In genomic region chr3:116100850-116101249, GRCm38 (mm10) we compare ENCODE assay signal across 25 mouse cellular contexts. TPM values are rescaled to one million over a fixed set of nuclear protein-coding genes. Genes with fewer than 3 reads are reported as not detected.
A peak's percentile ranks its signal among the peaks of the same experiment; 100 is the strongest.
DNase-seq lines count a peak whose midpoint lies in the region; ATAC-seq lines count a peak whose summit lies in the region.
"Had no signal": no experiment of that assay in that cellular context is flagged by ENCODE, and none has a peak within 500 bp of the region (broad histone marks: within the 10 kb centered on the region; RNA-seq: fewer than 3 reads in every experiment).

No protein-coding gene starts in this region.

- H3K4me1 ChIP-seq in forebrain, embryonic 15.5 days, result peaks cover 14% of the 10 kb centered on the region
- 0 out of 2 replicates have a peak, but pooled peaks cover 3% of the 10 kb centered on the region for H3K4me1 ChIP-seq in forebrain, embryonic 11.5 days (replicated peaks; ENCODE audit: control insufficient read depth, insufficient read depth, low read length)
- peaks cover 7% of the 10 kb centered on the region; the same call in 1 of the 2 replicates for H3K4me1 ChIP-seq in midbrain, embryonic 11.5 days (ENCODE audit: control insufficient read depth, insufficient read depth, low read length)
- H3K4me1 ChIP-seq in midbrain, embryonic 10.5 days, result peaks cover 18% of the 10 kb centered on the region

- no peaks in the 10 kb centered on the region for H3K36me3 ChIP-seq in forebrain, embryonic 15.5 days
- no peaks in the 10 kb centered on the region for H3K36me3 ChIP-seq in forebrain, embryonic 11.5 days (ENCODE audit: control insufficient read depth, insufficient read depth, low read length)
- no peaks in the 10 kb centered on the region for H3K36me3 ChIP-seq in midbrain, embryonic 11.5 days (ENCODE audit: control insufficient read depth, insufficient read depth, low read length)
- no peaks in the 10 kb centered on the region for H3K36me3 ChIP-seq in midbrain, embryonic 10.5 days
- H3K36me3 ChIP-seq: embryonic facial prominence, embryonic 10.5 days; embryonic facial prominence, embryonic 13.5 days; hindbrain, embryonic 12.5 days; hindbrain, embryonic 15.5 days had no signal

- 0 out of 2 replicates have a peak, but pooled peaks have one; percentile 49 for ATAC-seq in forebrain, embryonic 15.5 days (replicated peaks)
- no peak for ATAC-seq in forebrain, embryonic 11.5 days (replicated peaks; ENCODE audit: low FRiP score)
- no peak for ATAC-seq in midbrain, embryonic 11.5 days (ENCODE audit: low FRiP score)
- ATAC-seq: CD4-positive, CD25-positive, alpha-beta regulatory T cell, adult 4 months; intestine, postnatal 0 days had no signal

- WGBS in forebrain, embryonic 15.5 days, result 71% methylated on average over 1 of the region's 1 CpGs
- WGBS in forebrain, embryonic 11.5 days, result 89% methylated on average over 1 of the region's 1 CpGs
- 88% methylated on average over 1 of the region's 1 CpGs for WGBS in midbrain, embryonic 11.5 days
- WGBS in midbrain, embryonic 10.5 days, result 88% methylated on average over 1 of the region's 1 CpGs

- no peak for DNase-seq in forebrain, embryonic 11.5 days (ENCODE audit: low spot score)
- peak; percentile 47 for DNase-seq in midbrain, embryonic 11.5 days (ENCODE audit: low spot score, missing footprints)
- DNase-seq in midbrain, embryonic 10.5 days (ENCODE audit: low spot score), result no peak
- peak; percentile 60 for DNase-seq in brain, embryonic 18.5 days (ENCODE audit: low read depth, low spot score)
- peak; percentile 68 for DNase-seq in telencephalon, adult 2 months (ENCODE audit: low read depth, low spot score)
- DNase-seq in gastrocnemius, postnatal 4 days (ENCODE audit: low spot score in 2 of 2), result no peak
- DNase-seq in layer of hippocampus, postnatal 25 days (ENCODE audit: extremely low spot score in 1 of 2, low spot score in 1 of 2), result no peak
- DNase-seq: adrenal gland, adult 2 months; adrenal gland, postnatal 14 days; cerebellum, adult 11 months; cerebellum, adult 2 months; cerebellum, adult 9-11 months; cerebellum, postnatal 25 days; gastrocnemius, postnatal 10 days; gastrocnemius, postnatal 36 days had no signal

- no peaks in the 10 kb centered on the region for H3K27me3 ChIP-seq in forebrain, embryonic 15.5 days
- H3K27me3 ChIP-seq in forebrain, embryonic 11.5 days (ENCODE audit: control insufficient read depth, insufficient read depth, low read length), result no peaks in the 10 kb centered on the region
- no peaks in the 10 kb centered on the region for H3K27me3 ChIP-seq in midbrain, embryonic 11.5 days (ENCODE audit: control insufficient read depth, insufficient read depth, low read length)
- H3K27me3 ChIP-seq in midbrain, embryonic 10.5 days (ENCODE audit: low read depth, poor library complexity, severe bottlenecking), result no peaks in the 10 kb centered on the region
- H3K27me3 ChIP-seq: embryonic facial prominence, embryonic 13.5 days; hindbrain, embryonic 12.5 days; hindbrain, embryonic 15.5 days had no signal

- H3K9me3 ChIP-seq in forebrain, embryonic 15.5 days, result no peaks in the 10 kb centered on the region
- H3K9me3 ChIP-seq in forebrain, embryonic 11.5 days (ENCODE audit: control insufficient read depth, low read length), result no peaks in the 10 kb centered on the region
- H3K9me3 ChIP-seq in midbrain, embryonic 11.5 days (ENCODE audit: control insufficient read depth, low read length), result no peaks in the 10 kb centered on the region
- no peaks in the 10 kb centered on the region for H3K9me3 ChIP-seq in midbrain, embryonic 10.5 days (replicated peaks)
- H3K9me3 ChIP-seq: embryonic facial prominence, embryonic 10.5 days; embryonic facial prominence, embryonic 13.5 days; hindbrain, embryonic 12.5 days; hindbrain, embryonic 15.5 days had no signal

- H3K27ac ChIP-seq in forebrain, embryonic 15.5 days (replicated peaks), result no peak overlapping the region
- H3K27ac ChIP-seq in forebrain, embryonic 11.5 days (ENCODE audit: low read depth, low read length), result no peak overlapping the region
- H3K27ac ChIP-seq in midbrain, embryonic 11.5 days (ENCODE audit: low read depth, low read length), result no peak overlapping the region
- no peak overlapping the region for H3K27ac ChIP-seq in midbrain, embryonic 10.5 days (replicated peaks)
- H3K27ac ChIP-seq: embryonic facial prominence, embryonic 10.5 days; embryonic facial prominence, embryonic 13.5 days; hindbrain, embryonic 12.5 days; hindbrain, embryonic 15.5 days had no signal

- no peak overlapping the region for H3K4me3 ChIP-seq in forebrain, embryonic 15.5 days
- no peak overlapping the region for H3K4me3 ChIP-seq in forebrain, embryonic 11.5 days (ENCODE audit: low read depth, low read length)
- no peak overlapping the region for H3K4me3 ChIP-seq in midbrain, embryonic 11.5 days (ENCODE audit: low read depth, low read length)
- no peak overlapping the region for H3K4me3 ChIP-seq in midbrain, embryonic 10.5 days
- H3K4me3 ChIP-seq: embryonic facial prominence, embryonic 10.5 days; embryonic facial prominence, embryonic 13.5 days; erythroblast, embryonic 14.5 days; hindbrain, embryonic 12.5 days; hindbrain, embryonic 15.5 days had no signal

- H3K4me2 ChIP-seq in forebrain, embryonic 15.5 days (replicated peaks), result no peak overlapping the region
- no peak overlapping the region for H3K4me2 ChIP-seq in forebrain, embryonic 11.5 days (ENCODE audit: low read depth, low read length, severe bottlenecking)
- H3K4me2 ChIP-seq in midbrain, embryonic 11.5 days, result no peak overlapping the region
- H3K4me2 ChIP-seq: embryonic facial prominence, embryonic 13.5 days; heart, embryonic 11.5 days; hindbrain, embryonic 12.5 days; hindbrain, embryonic 15.5 days had no signal

- H3K9ac ChIP-seq in forebrain, embryonic 15.5 days (replicated peaks), result no peak overlapping the region
- H3K9ac ChIP-seq in forebrain, embryonic 11.5 days (ENCODE audit: low read length), result no peak overlapping the region
- no peak overlapping the region for H3K9ac ChIP-seq in midbrain, embryonic 11.5 days (ENCODE audit: low read length)
- H3K9ac ChIP-seq: embryonic facial prominence, embryonic 13.5 days; hindbrain, embryonic 12.5 days; hindbrain, embryonic 15.5 days had no signal

RNA-seq across cellular contexts. Expression of gene Vcam1, which starts 28.6 kb away (rescaled TPM):
- polyA plus RNA-seq in forebrain, embryonic 15.5 days (2015; fragmentation: Nextera tagmentation; extraction: Ambion mirVana), result 26.2 and 29.2 TPM in 2 replicates
- 36.5 and 39.5 TPM in 2 replicates for polyA plus RNA-seq in forebrain, embryonic 11.5 days (2014; fragmentation: Nextera tagmentation; extraction: Ambion mirVana)
- 54.2 and 62.9 TPM in 2 replicates for polyA plus RNA-seq in midbrain, embryonic 11.5 days (2014; fragmentation: Nextera tagmentation; extraction: Ambion mirVana)
- 30.2 and 47.0 TPM in 2 replicates for polyA plus RNA-seq in midbrain, embryonic 10.5 days (2016; fragmentation: Nextera tagmentation; extraction: Ambion mirVana)
- total RNA-seq in gastrocnemius, postnatal 4 days (2021), result 10 to 100 TPM; 20.4 to 21.9 TPM
- total RNA-seq in layer of hippocampus, postnatal 25 days (2021), result 10 to 100 TPM; 21.8 to 26.7 TPM
- total RNA-seq: MEL had no signal

Comparison
In these comparisons a context has a peak if more than half of its experiments do, and no peak if none do; other contexts are left out.
1. DNase-seq: peak in midbrain, embryonic 11.5 days (single experiment), brain, embryonic 18.5 days (single experiment) and telencephalon, adult 2 months (single experiment); none in forebrain, embryonic 11.5 days (single experiment), midbrain, embryonic 10.5 days (single experiment), gastrocnemius, postnatal 4 days (0 of 2) and layer of hippocampus, postnatal 25 days (0 of 2).